ENCODE assay signal across 15 mouse cellular contexts in the genomic region with DNA sequence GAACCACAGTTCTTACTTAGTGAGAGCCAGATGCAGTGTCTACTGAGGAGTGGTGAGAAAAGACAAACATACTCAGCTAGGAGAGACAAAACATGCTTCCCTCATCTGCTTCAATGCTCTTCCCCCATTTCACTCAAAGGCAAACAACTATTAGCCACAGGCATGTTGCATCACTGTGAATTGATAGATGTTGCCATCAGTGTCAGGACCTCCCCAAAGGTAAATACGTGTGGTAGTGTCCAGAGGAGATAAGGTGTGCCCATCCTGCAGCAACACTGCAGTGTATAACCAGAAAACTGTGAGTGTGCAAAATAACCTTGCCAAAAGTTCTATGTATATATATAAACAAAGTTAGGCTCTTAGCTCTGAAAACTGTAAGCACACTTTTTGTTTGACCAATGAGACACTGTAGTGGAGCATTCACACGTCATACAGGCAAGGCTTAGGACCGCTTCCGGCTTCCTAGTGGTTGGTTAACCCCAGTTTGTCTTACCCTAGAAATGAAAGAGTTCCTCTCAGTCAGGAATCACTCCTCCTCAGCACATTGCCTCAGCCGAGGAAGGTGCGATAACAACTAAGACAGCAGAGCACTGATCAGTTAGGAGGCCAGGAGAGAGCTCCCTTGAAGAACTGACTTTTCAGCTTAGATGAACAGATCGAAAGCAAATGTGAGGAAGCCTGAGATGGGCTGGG. TPM values are rescaled to one million over a fixed set of nuclear protein-coding genes. Genes with fewer than 3 reads are reported as not detected.
DNase-seq lines count a peak whose midpoint lies in the region; ATAC-seq and TF ChIP-seq lines count a peak whose summit lies in the region.
"Had no signal": no experiment of that assay in that cellular context is flagged by ENCODE, and none has a peak within 500 bp of the region (broad histone marks: within the 10 kb centered on the region; RNA-seq: fewer than 3 reads in every experiment).

No protein-coding gene starts in this region.

- peaks cover 36% of the 10 kb centered on the region; the same call in 1 of the 2 replicates for H3K79me2 ChIP-seq in liver, adult 2 months (ENCODE audit: control insufficient read depth, insufficient read depth, low read length)

- no peak overlapping the region for H3K9ac ChIP-seq in liver, adult 2 months (ENCODE audit: low read depth, low read length)
- H3K9ac ChIP-seq: neural tube, embryonic 12.5 days had no signal

- TF ChIP-seq CTCF in liver, adult 2 months (IDR thresholded peaks at IDR 0.05; ENCODE audit: low read depth, low read length), result no peak

- peak overlapping the region; percentile 46 for H3K27ac ChIP-seq in liver, adult 2 months (replicated peaks; ENCODE audit: insufficient read depth, low read depth, low read length)
- no peak overlapping the region for H3K27ac ChIP-seq in embryonic facial prominence, embryonic 10.5 days (replicated peaks)
- H3K27ac ChIP-seq: neural tube, embryonic 12.5 days had no signal

- H3K4me3 ChIP-seq in liver, adult 2 months (ENCODE audit: insufficient read depth, low read depth, low read length), result no peak overlapping the region
- no peak overlapping the region for H3K4me3 ChIP-seq in embryonic facial prominence, embryonic 10.5 days
- H3K4me3 ChIP-seq: neural tube, embryonic 12.5 days had no signal

- H3K36me3 ChIP-seq in liver, adult 2 months (ENCODE audit: control insufficient read depth, insufficient read depth, low read length), result no peaks in the 10 kb centered on the region
- H3K36me3 ChIP-seq in embryonic facial prominence, embryonic 10.5 days (replicated peaks), result peaks cover 23% of the 10 kb centered on the region
- H3K36me3 ChIP-seq: neural tube, embryonic 12.5 days had no signal

- H3K27me3 ChIP-seq in liver, adult 2 months (ENCODE audit: control insufficient read depth, insufficient read depth, low read length), result no peaks in the 10 kb centered on the region
- H3K27me3 ChIP-seq in embryonic facial prominence, embryonic 10.5 days (replicated peaks; ENCODE audit: low read depth, poor library complexity, severe bottlenecking), result no peaks in the 10 kb centered on the region
- H3K27me3 ChIP-seq: neural tube, embryonic 12.5 days; Patski had no signal

- no peaks in the 10 kb centered on the region for H3K9me3 ChIP-seq in embryonic facial prominence, embryonic 10.5 days
- H3K9me3 ChIP-seq: neural tube, embryonic 12.5 days had no signal

- WGBS in liver, adult 2 months, result 17% methylated on average over 7 of the region's 7 CpGs
- WGBS in embryonic facial prominence, embryonic 10.5 days, result 89% methylated on average over 7 of the region's 7 CpGs

- TF ChIP-seq POLR2A in liver, adult 2 months (IDR thresholded peaks at IDR 0.05; ENCODE audit: extremely low read depth, insufficient read depth, low read length), result no peak

- peak; percentile 55; the same call in 1 of the 2 replicates for ATAC-seq in frontal cortex, adult (ENCODE audit: low TSS enrichment)
- ATAC-seq: Patski had no signal

- no peak for DNase-seq in frontal cortex, postnatal 25 days (ENCODE audit: low spot score in 2 of 2)
- DNase-seq in T-cell, adult 2 months (ENCODE audit: low spot score), result peak; percentile 73
- peak; percentile 87 for DNase-seq in liver, adult 2 months (ENCODE audit: extremely low read depth, low read depth, low spot score)
- peak; percentile 77 for DNase-seq in naive thymus-derived CD4-positive, alpha-beta T cell, adult 2 months (ENCODE audit: low read depth)
- no peak for DNase-seq in embryonic facial prominence, embryonic 10.5 days (ENCODE audit: low spot score)
- DNase-seq in kidney, postnatal 10 days, result no peak
- DNase-seq in right cerebral cortex, postnatal 10 days (ENCODE audit: low spot score in 2 of 2), result no peak
- DNase-seq: adrenal gland, postnatal 36 days; cerebellum, adult 9-10 months; gastrocnemius, postnatal 14 days; heart, postnatal 4 days; right cerebral cortex, postnatal 14 days had no signal

- peaks cover 28% of the 10 kb centered on the region for H3K4me1 ChIP-seq in liver, adult 2 months (ENCODE audit: control insufficient read depth, insufficient read depth, low read length)
- H3K4me1 ChIP-seq in embryonic facial prominence, embryonic 10.5 days, result peaks cover 17% of the 10 kb centered on the region

RNA-seq across cellular contexts. Expression of gene Tnpo1, which starts 29.6 kb away (rescaled TPM):
- 56.1 and 62.7 TPM in 2 replicates for total RNA-seq in liver, adult 2 months (2014; rRNA removed)
- polyA plus RNA-seq in liver, adult 2 months (2012; rRNA removed), result 10.7 and 11.3 TPM in 2 replicates
- polyA plus RNA-seq in embryonic facial prominence, embryonic 10.5 days (2016; fragmentation: Nextera tagmentation; extraction: Ambion mirVana), result 78.0 and 79.7 TPM in 2 replicates

Comparison
In these comparisons a context has a peak if more than half of its experiments do, and no peak if none do; other contexts are left out.
1. DNase-seq: peak in T-cell, adult 2 months (single experiment), liver, adult 2 months (single experiment) and naive thymus-derived CD4-positive, alpha-beta T cell, adult 2 months (single experiment); none in frontal cortex, postnatal 25 days (0 of 2), embryonic facial prominence, embryonic 10.5 days (single experiment), kidney, postnatal 10 days (single experiment) and right cerebral cortex, postnatal 10 days (0 of 2).